Mouse (Mus musculus): ENCODE data around the gene Hnrnpa1. TPM values are rescaled to one million over a fixed set of nuclear protein-coding genes. Genes with fewer than 3 reads are reported as not detected.
A peak's percentile ranks its signal among the peaks of the same experiment; 100 is the strongest.

Gene Hnrnpa1
- polyA plus RNA-seq, 1 experiment from 2014 or later: 1,473 TPM

DNA sequence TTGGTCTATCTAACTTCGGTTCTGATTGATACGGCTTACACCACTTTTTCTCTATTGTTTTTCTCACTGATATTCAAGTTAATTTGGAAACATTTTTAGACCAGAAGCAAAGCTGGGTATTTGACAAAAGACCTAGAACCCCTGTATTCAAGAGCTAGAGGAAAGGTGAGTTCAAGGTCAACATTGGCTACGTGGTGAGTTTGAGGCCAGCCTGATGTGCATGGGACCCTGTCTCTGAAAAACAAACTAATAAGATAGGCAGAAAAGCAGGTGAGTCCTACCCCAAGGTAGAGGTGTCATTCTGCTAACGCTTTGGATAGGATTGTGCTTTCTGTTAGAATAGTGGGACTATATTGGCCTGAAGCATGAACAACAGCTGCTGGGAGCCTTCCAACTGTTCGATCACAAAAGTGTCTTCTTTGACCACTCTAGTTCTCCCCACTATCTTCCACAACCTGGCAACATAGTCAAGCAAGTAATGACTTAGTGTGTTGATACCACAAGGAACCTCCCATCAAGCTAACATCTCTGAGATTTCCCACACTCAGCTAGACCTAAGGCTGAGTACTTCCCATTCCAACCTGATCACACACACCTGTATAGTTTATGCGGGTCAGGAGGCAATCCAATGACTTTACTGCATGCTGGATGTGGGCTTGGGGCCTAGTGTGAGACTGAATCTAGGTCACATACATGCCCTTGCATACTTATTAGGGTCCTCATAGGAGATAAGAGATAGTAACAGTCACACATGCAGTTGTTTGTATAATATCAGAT lies 16.2 kb downstream of the Hnrnpa1 start:
- Histone ChIP-seq H3K36me3 (ENCODE audit: control insufficient read depth, insufficient read depth, low read length) (no peaks in the 10 kb centered on the region), H3K4me1 (replicated peaks; ENCODE audit: control insufficient read depth, insufficient read depth, low read length) (peaks cover 7% of the 10 kb centered on the region; the same call in 1 of the 2 replicates), H3K4me2 (ENCODE audit: low read depth, low read length, severe bottlenecking) (no peak overlapping the region), H3K4me3 (ENCODE audit: low read depth, low read length) (no peak overlapping the region), H3K27ac (ENCODE audit: low read depth, low read length) (no peak overlapping the region), H3K9me3 (ENCODE audit: control insufficient read depth, low read length) (no peaks in the 10 kb centered on the region), H3K9ac (ENCODE audit: low read length) (no peak overlapping the region), H3K27me3 (ENCODE audit: control insufficient read depth, insufficient read depth, low read length) (peaks cover 2% of the 10 kb centered on the region; the same call in 1 of the 2 replicates)
- no peak for DNase-seq (ENCODE audit: low spot score)
- ATAC-seq (replicated peaks; ENCODE audit: low FRiP score): no peak
- 92% methylated on average over 6 of the region's 6 CpGs for WGBS

DNA sequence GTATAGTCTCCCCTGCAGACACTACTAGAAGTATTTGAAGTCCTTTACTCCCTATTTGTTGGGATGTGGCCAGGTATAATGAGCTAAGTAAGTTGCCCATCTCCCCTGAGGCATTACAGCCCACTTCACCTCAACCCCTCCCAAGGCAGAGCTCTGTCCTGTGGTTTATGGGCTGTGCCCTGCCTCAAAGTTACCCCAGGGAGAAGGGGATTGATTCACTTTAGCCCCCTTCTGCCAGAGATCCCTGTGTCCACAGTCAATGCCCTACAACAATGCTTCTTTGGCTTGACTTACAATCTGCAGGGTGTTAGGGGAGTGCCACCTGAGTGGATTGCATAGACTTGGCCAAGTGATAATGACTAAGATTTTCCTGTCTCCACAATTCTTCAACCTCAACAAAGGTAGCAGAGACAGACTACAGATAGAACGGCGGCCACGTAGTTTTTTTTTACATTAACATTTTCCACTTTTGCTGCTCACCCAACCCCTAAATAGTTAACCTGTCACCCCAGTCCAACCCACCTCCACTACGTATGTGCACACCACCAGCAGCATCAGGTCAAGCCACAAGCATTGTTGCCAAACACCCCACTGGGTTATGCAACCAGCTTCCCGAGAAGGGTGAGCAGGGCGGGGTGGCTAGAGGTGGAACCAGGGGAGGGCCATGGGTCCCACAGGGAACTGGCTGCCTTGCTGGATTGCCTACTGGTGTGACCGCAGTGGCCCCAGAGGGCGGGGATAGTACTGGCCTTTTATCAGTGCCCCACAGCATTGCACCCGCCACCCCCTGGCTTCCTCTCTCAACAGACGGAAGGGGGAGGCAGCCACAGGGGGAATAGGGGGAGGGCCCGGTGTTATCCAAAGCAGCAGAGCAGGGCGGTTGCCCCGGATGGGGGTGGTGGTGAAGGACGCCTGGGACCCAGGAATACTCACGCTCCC lies 17.8 kb downstream of the Hnrnpa1 start, which contains the start of gene Nfe2:
Gene Nfe2, minus strand, starts transcription at position 614 of the 939 bp plus-strand sequence.
- DNase-seq (ENCODE audit: low spot score) (peak; percentile 72), ATAC-seq (replicated peaks; ENCODE audit: low FRiP score) (peak; percentile 67; the same call in 1 of the 2 replicates)
- H3K36me3 ChIP-seq (ENCODE audit: control insufficient read depth, insufficient read depth, low read length): no peaks in the 10 kb centered on the region
- no peak within 1 kb of the TSS for H3K9ac ChIP-seq (ENCODE audit: low read length)
- no peak within 1 kb of the TSS for H3K4me3 ChIP-seq (ENCODE audit: low read depth, low read length)
- WGBS: 14% methylated on average over 15 of the region's 15 CpGs
- peaks cover 2% of the 10 kb centered on the region; the same call in 1 of the 2 replicates for H3K27me3 ChIP-seq (ENCODE audit: control insufficient read depth, insufficient read depth, low read length)
- H3K9me3 ChIP-seq (ENCODE audit: control insufficient read depth, low read length): no peaks in the 10 kb centered on the region
- peaks cover 7% of the 10 kb centered on the region; the same call in 1 of the 2 replicates for H3K4me1 ChIP-seq (replicated peaks; ENCODE audit: control insufficient read depth, insufficient read depth, low read length)
- no peak within 1 kb of the TSS for H3K27ac ChIP-seq (ENCODE audit: low read depth, low read length)
- 0 out of 2 replicates have a peak within 1 kb of the TSS, but pooled peaks have one; percentile 8 for H3K4me2 ChIP-seq (ENCODE audit: low read depth, low read length, severe bottlenecking)

DNA sequence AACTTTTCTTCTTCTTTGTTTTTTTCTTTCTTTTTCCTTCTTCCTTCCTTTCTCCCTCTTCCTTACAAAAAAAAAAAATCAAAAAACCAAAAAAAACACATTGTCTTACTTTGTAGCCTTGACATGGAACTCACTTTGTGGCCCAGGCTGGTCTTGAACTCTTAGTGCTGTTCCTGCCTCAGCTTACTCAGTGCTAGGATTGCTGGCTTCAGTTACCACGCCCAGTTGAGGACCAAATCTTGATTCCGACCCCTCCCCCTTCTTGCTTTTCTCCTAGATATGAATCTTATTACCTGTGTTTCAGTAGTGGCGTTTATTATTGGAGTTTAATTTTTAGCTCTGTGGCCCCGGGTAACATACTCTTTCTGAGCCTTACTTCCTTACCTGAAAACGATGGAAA lies 18.9 kb downstream of the Hnrnpa1 start:
- H3K9me3 ChIP-seq (ENCODE audit: control insufficient read depth, low read length): no peaks in the 10 kb centered on the region
- DNase-seq (ENCODE audit: low spot score) (no peak), ATAC-seq (replicated peaks; ENCODE audit: low FRiP score) (no peak)
- peaks cover 7% of the 10 kb centered on the region; the same call in 1 of the 2 replicates for H3K4me1 ChIP-seq (replicated peaks; ENCODE audit: control insufficient read depth, insufficient read depth, low read length)
- H3K27me3 ChIP-seq (ENCODE audit: control insufficient read depth, insufficient read depth, low read length): peaks cover 2% of the 10 kb centered on the region; the same call in 1 of the 2 replicates
- no peak overlapping the region for H3K4me2 ChIP-seq (ENCODE audit: low read depth, low read length, severe bottlenecking)
- H3K27ac ChIP-seq (ENCODE audit: low read depth, low read length): no peak overlapping the region
- no peaks in the 10 kb centered on the region for H3K36me3 ChIP-seq (ENCODE audit: control insufficient read depth, insufficient read depth, low read length)
- no peak overlapping the region for H3K4me3 ChIP-seq (ENCODE audit: low read depth, low read length)
- 88% methylated on average over 5 of the region's 5 CpGs for WGBS
- no peak overlapping the region for H3K9ac ChIP-seq (ENCODE audit: low read length)

DNA sequence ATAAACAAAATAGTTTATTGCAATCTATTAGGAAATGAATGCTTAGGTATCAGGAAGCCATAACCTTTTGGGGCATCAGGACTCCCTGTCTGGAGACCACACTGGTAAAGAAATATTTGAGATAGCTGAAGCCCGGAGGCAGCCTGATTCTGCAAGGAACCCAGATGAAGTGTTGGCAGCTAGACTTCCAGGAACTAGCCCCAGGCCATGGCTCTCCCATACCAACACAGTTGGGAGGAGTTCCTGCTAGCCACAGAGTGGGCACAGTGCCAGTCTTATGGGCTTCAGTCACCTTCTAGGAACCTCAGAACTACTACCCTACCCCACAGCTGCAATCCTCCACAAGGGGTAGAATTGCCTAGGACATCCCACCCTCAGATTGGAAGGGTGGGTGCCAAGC lies 19.8 kb downstream of the Hnrnpa1 start:
- ATAC-seq (replicated peaks; ENCODE audit: low FRiP score) (no peak), DNase-seq (ENCODE audit: low spot score) (no peak)
- Histone ChIP-seq H3K4me3 (ENCODE audit: low read depth, low read length) (no peak overlapping the region), H3K4me1 (replicated peaks; ENCODE audit: control insufficient read depth, insufficient read depth, low read length) (peaks cover 5% of the 10 kb centered on the region; the same call in 1 of the 2 replicates), H3K9me3 (ENCODE audit: control insufficient read depth, low read length) (no peaks in the 10 kb centered on the region), H3K27ac (ENCODE audit: low read depth, low read length) (no peak overlapping the region), H3K4me2 (ENCODE audit: low read depth, low read length, severe bottlenecking) (no peak overlapping the region), H3K36me3 (ENCODE audit: control insufficient read depth, insufficient read depth, low read length) (no peaks in the 10 kb centered on the region), H3K9ac (ENCODE audit: low read length) (no peak overlapping the region), H3K27me3 (ENCODE audit: control insufficient read depth, insufficient read depth, low read length) (peaks cover 2% of the 10 kb centered on the region; the same call in 1 of the 2 replicates)
- WGBS: 81% methylated on average over 1 of the region's 1 CpGs

DNA sequence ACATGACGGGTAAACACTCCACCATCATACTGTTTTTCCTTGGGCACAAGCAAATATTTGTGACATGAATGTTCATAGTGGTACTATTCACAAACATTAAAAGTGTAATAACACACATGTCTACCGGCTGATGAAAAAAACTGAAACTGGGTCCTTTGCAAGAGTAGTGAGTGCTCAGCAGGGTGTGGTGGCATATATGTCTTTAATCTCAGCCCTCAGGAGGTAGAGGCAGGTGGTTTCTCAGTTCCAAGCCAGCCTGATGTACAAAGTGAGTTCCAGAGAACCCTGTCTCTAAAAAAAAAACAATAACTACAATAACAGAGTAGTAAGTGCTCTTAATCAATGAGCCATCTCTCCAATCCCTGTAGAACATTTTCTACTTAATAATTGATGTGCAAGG lies 24.6 kb downstream of the Hnrnpa1 start:
- H3K27ac ChIP-seq (ENCODE audit: low read depth, low read length): no peak overlapping the region
- H3K9me3 ChIP-seq (ENCODE audit: control insufficient read depth, low read length): no peaks in the 10 kb centered on the region
- H3K27me3 ChIP-seq (ENCODE audit: control insufficient read depth, insufficient read depth, low read length): no peaks in the 10 kb centered on the region
- H3K4me1 ChIP-seq (replicated peaks; ENCODE audit: control insufficient read depth, insufficient read depth, low read length): no peaks in the 10 kb centered on the region
- H3K4me2 ChIP-seq (ENCODE audit: low read depth, low read length, severe bottlenecking): no peak overlapping the region
- no peak overlapping the region for H3K9ac ChIP-seq (ENCODE audit: low read length)
- no peaks in the 10 kb centered on the region for H3K36me3 ChIP-seq (ENCODE audit: control insufficient read depth, insufficient read depth, low read length)
- DNase-seq (ENCODE audit: low spot score) (no peak), ATAC-seq (replicated peaks; ENCODE audit: low FRiP score) (no peak)
- H3K4me3 ChIP-seq (ENCODE audit: low read depth, low read length): no peak overlapping the region
- 86% methylated on average over 2 of the region's 2 CpGs for WGBS

DNA sequence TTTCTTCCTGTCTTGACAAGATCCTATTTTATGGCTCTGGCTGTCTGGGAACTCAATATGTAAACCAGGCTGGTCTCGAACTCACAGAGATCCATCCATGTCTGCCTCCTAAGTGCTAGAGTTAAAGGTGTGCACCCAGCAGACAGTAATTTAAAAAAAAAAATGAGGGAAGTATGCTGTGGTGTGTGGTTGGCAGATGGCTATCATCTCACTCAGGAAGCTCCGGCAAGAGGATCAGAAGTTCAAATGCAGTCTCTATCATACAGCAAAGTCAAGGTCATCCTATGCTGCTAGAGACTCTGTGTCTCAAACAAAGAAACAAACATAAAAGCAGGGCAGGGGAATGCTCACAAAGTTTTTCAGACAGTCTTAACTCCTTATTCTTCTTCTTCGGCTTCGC lies 28.7 kb downstream of the Hnrnpa1 start:
- Histone ChIP-seq H3K4me1 (replicated peaks; ENCODE audit: control insufficient read depth, insufficient read depth, low read length) (0 out of 2 replicates have a peak, but pooled peaks cover 4% of the 10 kb centered on the region), H3K9me3 (ENCODE audit: control insufficient read depth, low read length) (no peaks in the 10 kb centered on the region), H3K27ac (ENCODE audit: low read depth, low read length) (no peak overlapping the region), H3K36me3 (ENCODE audit: control insufficient read depth, insufficient read depth, low read length) (no peaks in the 10 kb centered on the region), H3K4me2 (ENCODE audit: low read depth, low read length, severe bottlenecking) (no peak overlapping the region), H3K9ac (ENCODE audit: low read length) (no peak overlapping the region), H3K27me3 (ENCODE audit: control insufficient read depth, insufficient read depth, low read length) (no peaks in the 10 kb centered on the region), H3K4me3 (ENCODE audit: low read depth, low read length) (no peak overlapping the region)
- 90% methylated on average over 4 of the region's 4 CpGs for WGBS
- DNase-seq (ENCODE audit: low spot score) (no peak), ATAC-seq (replicated peaks; ENCODE audit: low FRiP score) (no peak)

DNA sequence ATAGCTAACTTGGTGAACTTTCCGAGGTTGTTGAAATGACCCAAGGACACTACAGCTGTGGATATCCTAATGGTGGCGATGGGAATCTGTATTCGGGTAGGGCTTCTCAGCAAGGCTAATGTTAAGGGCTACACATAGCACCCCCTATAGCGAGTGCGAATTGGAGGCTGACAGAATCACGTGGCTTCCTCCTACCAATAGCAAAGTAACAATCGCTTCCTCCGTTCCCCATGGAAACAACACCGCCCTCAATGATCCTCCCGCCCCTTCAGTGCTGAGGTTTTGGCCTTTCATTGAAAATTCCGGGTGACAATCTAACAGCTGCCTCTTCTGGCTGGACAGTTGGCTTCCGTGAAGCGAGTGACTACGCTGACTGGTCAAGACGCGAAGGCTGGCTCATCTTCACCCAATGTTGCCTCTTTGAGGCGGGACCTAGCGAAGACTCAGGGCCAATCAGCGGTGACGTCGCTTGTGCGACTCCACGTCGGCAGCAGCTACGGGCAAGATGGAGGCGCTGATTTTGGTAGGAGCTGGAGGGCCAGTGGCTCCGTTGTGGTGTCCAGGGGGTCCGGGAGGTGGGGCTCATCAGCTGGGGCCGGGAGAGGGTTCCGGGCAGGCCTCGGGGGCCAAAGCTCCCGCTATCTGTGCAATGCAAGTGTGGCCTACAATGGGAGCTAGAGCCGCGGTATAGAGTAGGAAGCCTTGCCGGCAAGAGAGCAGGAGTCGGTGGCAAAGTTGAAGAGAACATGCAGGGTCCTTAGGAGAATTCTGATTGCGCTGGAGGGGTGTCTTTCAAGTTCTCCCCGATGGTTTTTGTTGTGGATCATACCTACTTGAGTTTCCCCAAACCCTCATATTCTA lies 32.4 kb downstream of the Hnrnpa1 start, which contains the start of gene Copz1:
Gene Copz1, plus strand, starts transcription at position 296 of the 861 bp plus-strand sequence.
- H3K9me3 ChIP-seq (ENCODE audit: control insufficient read depth, low read length): no peaks in the 10 kb centered on the region

More for the DNA sequence above, 32.4 kb downstream of the Hnrnpa1 start, which contains the start of gene Copz1:
- Histone ChIP-seq H3K4me3 (ENCODE audit: low read depth, low read length) (peak within 1 kb of the TSS; percentile 85), H3K27ac (ENCODE audit: low read depth, low read length) (no peak within 1 kb of the TSS), H3K4me1 (replicated peaks; ENCODE audit: control insufficient read depth, insufficient read depth, low read length) (0 out of 2 replicates have a peak, but pooled peaks cover 5% of the 10 kb centered on the region), H3K4me2 (ENCODE audit: low read depth, low read length, severe bottlenecking) (peak within 1 kb of the TSS; percentile 64), H3K9ac (ENCODE audit: low read length) (peak within 1 kb of the TSS; percentile 90), H3K36me3 (ENCODE audit: control insufficient read depth, insufficient read depth, low read length) (no peaks in the 10 kb centered on the region), H3K27me3 (ENCODE audit: control insufficient read depth, insufficient read depth, low read length) (no peaks in the 10 kb centered on the region)
- WGBS: under 1% methylated on average over 38 of the region's 38 CpGs
- DNase-seq (ENCODE audit: low spot score) (peak; percentile 96), ATAC-seq (replicated peaks; ENCODE audit: low FRiP score) (peak; percentile 99)

All from forebrain, embryonic 11.5 days (tissue).